Mouse (Mus musculus): ENCODE measurements around the gene Sgce.
"Not testable (repeated sequence)": the region's sequence is repeated elsewhere in the genome, so short reads cannot be mapped to it uniquely, and the experiment has no call there.

Gene Sgce

GRCm38 (mm10) chr6:4746696-4747439, at the start of gene Sgce, which contains the start of gene Peg10:
TSS of gene Sgce (minus strand) at chr6:4747207.
TSS of gene Peg10 (plus strand) at chr6:4747306.
- DNase-seq, result peak; percentile 19 to 33

- DNase-seq, result no peak
These were observed 49.3 kb upstream of the Sgce start for GRCm38 (mm10) chr6:4796281-4796680.

- DNase-seq, result no peak
These were observed 15.2 kb upstream of the Sgce start for GRCm38 (mm10) chr6:4762252-4762651.

DNA sequence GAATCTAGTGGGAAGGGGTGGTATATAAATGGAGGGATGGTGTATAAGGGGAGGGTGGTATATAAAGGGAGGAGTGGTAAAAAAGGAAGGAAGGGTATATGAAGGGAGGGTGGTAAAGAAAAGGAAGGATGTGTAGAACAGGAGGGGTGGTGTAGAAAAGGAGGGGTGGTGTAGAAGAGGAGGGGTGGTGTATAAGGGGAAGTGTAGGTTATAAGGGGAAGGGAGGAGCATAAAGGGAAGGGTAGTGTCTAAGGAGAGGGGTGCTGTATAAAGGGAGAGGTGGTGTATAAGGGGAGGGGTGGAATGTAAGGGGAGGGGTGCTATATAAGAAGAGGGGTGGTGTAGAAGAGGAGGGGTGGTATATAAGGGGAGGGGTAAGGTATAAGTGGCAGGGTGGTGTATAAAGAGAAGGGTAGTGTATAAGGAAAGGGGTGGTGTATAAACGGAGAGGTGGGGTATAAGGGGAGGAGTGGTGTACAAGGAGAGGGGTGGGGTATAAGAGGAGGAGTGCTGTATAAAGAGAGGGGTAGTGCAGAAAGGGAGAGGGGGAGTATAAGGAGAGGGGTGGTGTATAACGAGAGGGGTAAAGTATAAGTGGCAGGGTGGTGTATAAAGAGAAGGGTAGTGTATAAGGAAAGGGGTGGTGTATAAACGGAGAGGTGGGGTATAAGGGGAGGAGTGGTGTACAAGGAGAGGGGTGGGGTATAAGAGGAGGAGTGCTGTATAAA, 14.6 kb upstream of the Sgce start:
- DNase-seq, result not testable (repeated sequence)

GRCm38 (mm10) chr6:4754886-4755285, 7.9 kb upstream of the Sgce start:
- no peak for DNase-seq

DNA sequence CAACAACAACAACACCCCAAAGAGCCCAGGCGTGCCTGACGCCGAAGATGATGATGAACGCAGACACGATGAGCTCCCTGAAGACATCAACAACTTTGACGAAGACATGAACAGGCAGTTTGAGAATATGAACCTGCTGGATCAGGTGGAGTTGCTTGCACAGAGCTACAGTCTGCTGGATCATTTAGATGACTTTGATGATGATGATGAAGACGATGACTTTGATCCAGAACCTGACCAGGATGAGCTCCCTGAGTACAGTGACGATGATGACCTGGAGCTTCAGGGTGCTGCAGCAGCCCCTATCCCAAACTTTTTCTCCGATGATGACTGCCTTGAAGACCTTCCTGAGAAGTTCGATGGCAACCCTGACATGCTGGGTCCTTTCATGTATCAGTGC, 7.3 kb upstream of the Sgce start:
- DNase-seq, result no peak

GRCm38 (mm10) chr6:4751355-4751754, 4.3 kb upstream of the Sgce start:
- DNase-seq, result no peak

GRCm38 (mm10) chr6:4749091-4749490, 2.1 kb upstream of the Sgce start:
- peak; percentile 91 to 92 for DNase-seq

DNA sequence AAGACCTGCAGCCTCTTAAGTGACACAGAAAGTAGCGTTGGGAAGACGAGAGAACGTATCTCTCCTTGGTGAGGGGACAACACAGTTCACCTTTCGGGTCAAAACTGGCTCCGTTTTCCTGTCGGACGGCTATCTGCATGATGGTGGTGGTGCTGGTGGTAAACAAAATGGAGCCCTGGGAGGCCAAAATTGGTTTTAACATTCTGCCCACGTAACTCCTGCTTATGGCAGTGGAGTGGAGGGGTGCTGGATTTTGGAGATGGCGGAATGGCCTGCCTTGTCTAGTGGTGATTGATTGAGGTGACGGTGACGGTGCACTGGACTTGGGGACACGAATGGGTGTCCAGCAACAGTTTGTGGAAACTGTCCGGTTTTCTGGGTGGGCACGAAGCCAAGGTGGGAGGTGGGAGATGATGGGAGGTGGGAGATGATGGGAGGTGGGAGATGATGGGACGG, 1.5 kb upstream of the Sgce start:
- DNase-seq, result peak; percentile 2 to 18

DNA sequence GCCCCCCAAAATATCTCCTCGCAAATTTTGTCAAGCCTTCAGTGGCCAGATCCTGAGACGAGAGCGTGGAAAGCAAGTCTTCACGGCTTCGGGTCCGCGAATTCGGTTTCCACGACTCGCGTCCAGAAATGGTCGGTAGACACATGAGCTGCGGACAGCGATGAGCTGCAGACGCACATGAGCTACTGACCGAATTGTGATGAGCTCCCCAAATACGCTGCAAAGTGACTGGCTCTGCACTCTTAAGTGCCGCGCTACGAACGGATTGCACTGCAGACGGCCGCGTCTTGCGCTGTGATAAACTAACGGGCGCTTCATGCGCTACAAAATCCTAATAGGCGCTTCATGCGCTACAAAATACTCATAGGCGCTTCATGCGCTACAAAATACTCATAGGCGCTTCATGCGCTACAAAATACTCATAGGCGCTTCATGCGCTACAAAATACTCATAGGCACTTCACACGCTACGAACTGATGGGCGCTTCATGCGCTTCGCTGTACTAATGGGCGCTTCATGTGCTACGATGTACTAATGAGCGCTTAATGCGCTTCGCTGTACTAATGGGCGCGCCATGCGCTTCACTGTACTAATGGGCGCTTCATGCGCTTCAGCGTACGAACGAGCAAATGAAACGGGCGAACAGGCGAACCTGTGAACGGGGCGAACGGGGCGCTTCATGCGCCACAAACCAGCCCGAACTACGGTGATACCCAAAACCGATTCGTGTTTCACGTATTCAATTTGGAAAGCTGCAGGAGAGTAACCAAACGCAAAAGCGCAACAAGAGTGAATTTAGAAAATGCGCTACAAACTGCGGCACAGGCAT, 884 bp upstream of the Sgce start:
- DNase-seq, result peak in 1 of 2 experiments; percentile 25

GRCm38 (mm10) chr6:4746036-4746695, 841 bp downstream of the Sgce start:
- DNase-seq, result no peak

DNA sequence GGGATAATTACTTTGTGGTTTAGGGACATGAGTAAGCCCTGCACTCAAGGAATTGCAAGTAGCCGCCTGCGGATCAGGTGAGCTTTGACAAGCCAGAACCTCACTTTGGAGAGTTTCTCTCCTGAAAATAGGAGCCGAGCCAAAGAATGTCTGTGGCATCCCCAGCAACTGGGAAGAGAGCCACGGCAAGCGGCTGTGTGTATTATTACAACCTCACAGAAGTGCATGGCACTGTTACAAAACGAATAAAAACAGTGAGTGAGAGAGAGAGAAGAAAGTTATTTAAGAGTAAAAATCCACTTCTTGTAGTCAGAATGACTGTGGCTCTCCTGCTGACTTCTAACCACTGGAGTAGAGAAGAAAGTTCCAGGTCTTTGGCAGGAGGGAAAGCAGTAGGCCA, 6.5 kb downstream of the Sgce start:
- no peak for DNase-seq

DNA sequence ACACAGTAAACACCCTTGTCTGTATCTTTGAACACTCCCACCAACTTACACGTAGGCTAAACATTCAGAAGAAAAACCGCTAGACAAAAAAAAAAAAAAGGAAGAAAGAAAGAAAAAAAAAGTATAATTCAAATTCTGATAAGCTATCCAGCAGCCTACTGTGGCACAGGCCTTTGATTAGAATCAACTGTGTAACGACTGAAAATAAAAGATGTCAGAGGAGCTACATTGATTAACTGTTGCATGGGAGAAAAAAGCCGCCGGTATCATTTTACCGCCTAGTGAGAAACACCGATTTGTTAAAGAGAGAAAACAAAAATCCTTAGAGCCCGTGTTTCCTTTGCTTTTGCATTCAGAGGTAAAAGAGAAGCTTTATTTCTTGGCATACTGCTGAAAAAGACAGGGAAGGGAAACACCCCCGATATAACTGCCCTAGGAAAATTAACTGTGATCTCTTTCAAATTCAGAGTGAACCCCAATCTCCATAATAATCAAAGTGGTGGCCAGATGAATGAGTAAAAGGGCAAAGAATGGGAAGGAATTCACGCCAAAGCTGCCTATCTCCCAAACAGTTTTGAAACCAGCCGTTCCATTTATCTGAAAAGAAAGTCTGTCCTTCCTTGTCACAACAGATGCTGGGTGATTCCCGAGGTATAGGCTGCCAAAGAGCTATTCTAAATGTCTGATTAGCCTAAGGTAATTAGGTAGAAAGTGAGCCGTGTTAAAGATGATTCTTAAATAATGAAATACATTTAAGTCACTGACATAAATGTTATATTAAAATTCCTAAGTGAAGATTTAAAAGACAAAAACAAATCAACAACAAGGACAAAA, 7.3 kb downstream of the Sgce start:
- no peak for DNase-seq

DNA sequence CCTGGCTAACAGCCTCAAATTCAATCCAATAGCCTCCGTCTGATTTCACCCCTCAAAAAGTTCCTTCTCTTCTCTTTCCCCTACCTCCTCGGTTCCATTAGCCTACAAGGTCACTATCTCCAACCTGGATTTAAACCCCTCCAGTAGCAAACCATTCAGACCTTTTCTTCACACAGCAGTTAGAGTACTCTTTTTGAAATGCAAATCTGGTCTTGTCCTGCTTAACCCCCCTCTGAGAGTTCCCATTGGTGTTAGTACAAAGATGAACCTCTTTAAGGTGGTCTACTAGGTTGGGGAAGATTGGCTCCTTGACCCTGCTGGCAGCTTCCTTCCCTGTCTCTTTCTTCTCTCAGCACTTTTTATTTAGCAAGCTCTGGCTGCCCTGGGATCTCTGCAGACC, 8.3 kb downstream of the Sgce start:
- DNase-seq, result no peak

DNA sequence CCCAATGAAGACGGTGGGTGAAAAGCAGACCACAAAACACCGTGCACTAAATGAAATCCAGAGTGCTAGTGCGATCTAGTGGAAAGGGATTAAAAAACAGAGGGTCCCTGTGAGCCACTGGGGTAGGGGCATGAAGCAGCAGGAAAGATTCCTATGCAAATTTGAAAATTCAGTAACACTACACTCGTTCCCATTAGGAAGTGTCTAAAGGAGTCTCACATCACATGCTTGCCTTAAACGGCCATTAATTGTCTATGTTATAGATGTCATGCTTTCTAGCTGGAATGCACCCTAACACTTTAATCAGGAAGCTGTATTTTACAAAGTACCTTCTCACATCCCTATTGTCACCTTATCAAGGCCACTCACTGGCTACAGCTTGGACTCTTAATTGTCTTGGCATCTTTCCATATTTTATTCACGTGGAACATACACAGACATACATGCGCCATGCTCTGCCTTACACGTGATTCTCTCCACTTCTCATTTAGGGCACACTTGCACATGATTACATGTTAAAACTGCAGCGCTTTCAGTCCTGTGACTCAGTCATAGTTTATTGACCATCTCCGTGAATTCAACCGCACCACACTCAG, 8.9 kb downstream of the Sgce start:
- DNase-seq, result no peak

GRCm38 (mm10) chr6:4736372-4736771, 10.6 kb downstream of the Sgce start:
- DNase-seq, result no peak

GRCm38 (mm10) chr6:4733208-4733607, 13.8 kb downstream of the Sgce start:
- DNase-seq, result no peak

GRCm38 (mm10) chr6:4731675-4732074, 15.3 kb downstream of the Sgce start:
- DNase-seq, result no peak

- no peak for DNase-seq
These were observed 18.7 kb downstream of the Sgce start for GRCm38 (mm10) chr6:4728305-4728704.

- no peak for DNase-seq
These were observed 22.8 kb downstream of the Sgce start for GRCm38 (mm10) chr6:4723998-4724757.

- DNase-seq, result no peak
These were observed 24.3 kb downstream of the Sgce start for GRCm38 (mm10) chr6:4722739-4723138.
